Mouse (Mus musculus): Measurements from ENCODE around the gene Erfe. TPM values are rescaled to one million over a fixed set of nuclear protein-coding genes. Genes with fewer than 3 reads are reported as not detected.

Gene Erfe
- under 1 TPM; 0.44 to 0.85 TPM for total RNA-seq (2021)

GRCm38 (mm10) chr1:91366215-91367108 lies at the start of gene Erfe:
TSS of gene Erfe (plus strand) at chr1:91366430.
- intact Hi-C loops (cut with DNase I) = no loop called here
- peak in 1 of 2 experiments; percentile 32 for DNase-seq (ENCODE audit: low spot score in 2 of 2)

- no peak for DNase-seq (ENCODE audit: low spot score in 2 of 2)
These were observed 48.6 kb upstream of the Erfe start for GRCm38 (mm10) chr1:91317656-91318055.

DNA sequence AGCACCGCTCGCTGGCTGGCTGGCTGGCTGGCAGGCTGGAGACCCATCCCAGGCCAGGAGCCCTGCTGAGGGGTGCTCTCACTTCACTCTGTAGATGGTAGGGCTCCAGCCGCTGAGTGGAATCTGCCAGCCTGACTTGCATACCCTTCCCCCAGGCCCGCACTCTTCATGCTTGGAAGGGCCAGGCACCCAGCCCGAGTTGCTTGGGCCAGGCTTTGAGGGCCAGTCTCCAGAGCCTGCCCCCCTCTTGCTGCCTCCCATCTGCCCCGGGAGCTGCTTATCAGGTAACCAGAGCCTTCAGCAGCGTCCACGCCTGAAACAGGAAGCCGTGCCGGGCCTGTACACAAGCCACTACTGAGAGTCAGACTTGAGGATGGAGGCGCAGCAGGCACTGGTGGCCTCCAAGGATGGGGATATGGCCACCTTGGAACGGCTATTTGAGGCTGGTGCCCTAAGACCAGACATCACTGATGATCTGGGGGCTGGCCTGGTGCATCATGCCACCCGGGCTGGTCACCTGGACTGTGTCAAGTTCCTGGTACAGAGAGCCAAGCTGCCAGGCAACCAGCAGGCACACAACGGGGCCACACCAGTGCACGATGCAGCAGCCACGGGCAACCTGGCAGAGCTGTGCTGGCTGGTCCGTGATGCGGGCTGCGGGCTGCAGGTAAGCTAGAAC lies 44.3 kb upstream of the Erfe start, which contains the start of gene Espnl:
TSS of gene Espnl (plus strand) at position 316 of the 679 bp plus-strand sequence.
- intact Hi-C loops (cut with DNase I) = no loop called here
- DNase-seq (ENCODE audit: low spot score in 2 of 2) = no peak

More at GRCm38 (mm10) chr1:91317656-91318055, 48.6 kb upstream of the Erfe start:
- intact Hi-C loops (cut with DNase I) = no loop called here

- intact Hi-C loops (cut with DNase I) = no loop called here
- DNase-seq (ENCODE audit: low spot score in 2 of 2) = no peak
These were observed 41.6 kb upstream of the Erfe start for GRCm38 (mm10) chr1:91324646-91325045.

GRCm38 (mm10) chr1:91325488-91326042 lies 40.7 kb upstream of the Erfe start:
- DNase-seq (ENCODE audit: low spot score in 2 of 2) = no peak
- intact Hi-C loops (cut with DNase I) = no loop called here

DNA sequence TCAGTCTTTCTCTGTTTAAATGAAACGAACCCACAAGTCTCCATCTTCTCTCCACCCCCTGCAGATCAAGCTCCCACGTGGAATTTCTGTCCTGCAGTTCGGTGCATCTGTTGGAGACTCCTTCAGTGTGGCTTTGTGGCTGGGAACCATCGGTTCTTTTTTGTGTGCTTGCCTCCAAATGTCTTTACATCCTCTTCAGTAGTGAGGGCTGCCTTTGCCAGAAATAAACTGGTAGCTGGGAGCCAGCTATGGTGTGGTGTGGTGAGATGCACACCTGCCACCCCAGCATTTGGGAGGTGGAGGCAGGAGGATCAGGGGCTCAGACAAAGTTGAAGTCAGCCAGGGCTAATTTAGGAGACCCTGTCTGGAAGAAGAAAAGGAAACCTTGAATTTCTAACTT lies 34.1 kb upstream of the Erfe start:
- intact Hi-C loops (cut with DNase I) = no loop called here
- peak; percentile 42 to 84 for DNase-seq (ENCODE audit: low spot score in 2 of 2)

- intact Hi-C loops (cut with DNase I) = no loop called here
- DNase-seq (ENCODE audit: low spot score in 2 of 2) = no peak
These were observed 32.6 kb upstream of the Erfe start for GRCm38 (mm10) chr1:91333582-91333981.

GRCm38 (mm10) chr1:91337355-91337754 lies 28.9 kb upstream of the Erfe start:
- intact Hi-C loops (cut with DNase I) = no loop called here
- no peak for DNase-seq (ENCODE audit: low spot score in 2 of 2)

DNA sequence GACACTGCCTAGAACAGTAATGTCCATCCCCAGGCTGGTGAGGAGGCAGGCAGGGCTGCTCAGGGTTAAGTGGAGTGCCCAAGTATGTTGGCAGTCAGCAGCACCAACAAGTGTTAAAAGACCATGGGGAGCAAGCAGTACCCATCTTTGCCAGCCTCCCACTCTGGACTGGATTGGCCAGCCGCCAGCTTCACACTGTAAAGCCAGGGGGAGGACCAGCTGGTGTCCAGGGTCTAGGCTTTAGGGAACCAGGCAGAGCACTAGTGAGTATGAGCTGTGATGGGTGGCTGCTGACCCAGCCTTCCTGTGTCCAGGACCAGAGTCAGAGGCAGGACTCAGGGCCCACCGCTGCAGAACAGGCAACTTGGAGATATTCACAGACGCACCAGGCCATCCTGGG lies 22.2 kb upstream of the Erfe start:
- peak; percentile 27 to 38 for DNase-seq (ENCODE audit: low spot score in 2 of 2)
- intact Hi-C loops (cut with DNase I) = loop anchor here (10.0 kb wide), 1 partner anchor 409 kb away; no protein-coding TSS in a partner anchor

DNA sequence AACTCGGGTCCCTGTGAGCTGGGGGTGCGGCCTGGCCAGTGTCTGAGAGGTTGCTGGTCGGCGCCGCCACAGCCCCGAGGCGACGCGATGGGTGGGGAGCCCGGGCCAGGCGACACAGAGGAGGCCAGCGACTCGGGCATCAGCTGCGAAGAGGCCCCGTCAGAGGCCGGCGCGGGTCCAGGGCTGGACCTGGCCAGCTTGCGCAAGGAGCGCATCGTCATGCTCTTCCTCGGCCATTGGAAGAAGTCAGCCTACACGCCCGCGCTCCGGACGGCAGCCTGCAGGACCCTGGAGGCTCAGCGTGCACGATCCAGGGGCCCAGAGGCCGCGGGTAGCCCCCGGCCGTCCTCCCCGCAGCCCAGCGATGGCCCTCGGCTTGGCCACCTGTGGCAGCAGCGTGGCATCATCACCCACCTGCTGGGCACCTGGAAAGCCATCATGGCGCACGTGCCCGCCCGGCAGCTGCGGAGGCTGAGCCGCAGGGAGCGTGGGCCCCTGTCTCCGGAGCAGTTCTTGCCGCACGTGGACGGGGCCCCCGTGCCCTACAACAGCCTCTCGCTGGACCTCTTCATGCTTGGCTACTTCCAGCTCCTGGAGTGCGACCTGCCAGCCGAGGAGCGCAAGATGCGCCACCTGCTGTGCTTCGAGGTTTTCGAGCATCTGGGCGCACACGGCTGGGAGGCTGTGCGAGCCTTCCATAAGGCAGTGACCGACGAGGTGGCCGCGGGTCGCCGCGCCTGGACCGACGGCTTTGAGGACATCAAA lies 21.1 kb upstream of the Erfe start:
- intact Hi-C loops (cut with DNase I) = loop anchor here (10.0 kb wide), 1 partner anchor 410 kb away; no protein-coding TSS in a partner anchor
- peak in 1 of 2 experiments; percentile 14 for DNase-seq (ENCODE audit: low spot score in 2 of 2)

GRCm38 (mm10) chr1:91346892-91347291 lies 19.3 kb upstream of the Erfe start:
- peak; percentile 31 to 67 for DNase-seq (ENCODE audit: low spot score in 2 of 2)
- intact Hi-C loops (cut with DNase I) = loop anchor here (10.0 kb wide), 1 partner anchor 412 kb away; no protein-coding TSS in a partner anchor

- intact Hi-C loops (cut with DNase I) = no loop called here
- DNase-seq (ENCODE audit: low spot score in 2 of 2) = no peak
These were observed 15.4 kb upstream of the Erfe start, which contains the start of gene Klhl30 for GRCm38 (mm10) chr1:91350841-91351240. TSS of gene Klhl30 (plus strand) at chr1:91351016.

DNA sequence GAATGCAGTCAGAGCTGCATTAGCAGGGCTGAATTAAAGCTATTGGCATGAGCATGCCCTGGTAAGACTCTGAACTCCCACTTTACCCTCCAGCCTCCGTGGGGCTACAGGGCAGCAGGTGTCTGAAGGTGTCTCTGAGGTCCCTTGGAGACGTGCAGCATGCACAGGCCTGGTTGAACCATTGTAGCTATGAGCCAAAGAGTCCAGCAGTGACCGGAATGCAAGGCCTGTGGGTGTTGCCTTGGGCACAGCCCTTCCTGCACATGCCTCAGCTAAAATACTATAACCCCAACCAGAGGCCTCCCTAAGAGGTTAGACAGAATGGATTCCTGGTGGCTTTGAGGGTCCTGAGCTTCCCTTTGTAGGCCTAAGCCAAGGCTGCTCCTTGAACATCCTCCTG lies 15.0 kb upstream of the Erfe start:
- intact Hi-C loops (cut with DNase I) = no loop called here
- no peak for DNase-seq (ENCODE audit: low spot score in 2 of 2)

DNA sequence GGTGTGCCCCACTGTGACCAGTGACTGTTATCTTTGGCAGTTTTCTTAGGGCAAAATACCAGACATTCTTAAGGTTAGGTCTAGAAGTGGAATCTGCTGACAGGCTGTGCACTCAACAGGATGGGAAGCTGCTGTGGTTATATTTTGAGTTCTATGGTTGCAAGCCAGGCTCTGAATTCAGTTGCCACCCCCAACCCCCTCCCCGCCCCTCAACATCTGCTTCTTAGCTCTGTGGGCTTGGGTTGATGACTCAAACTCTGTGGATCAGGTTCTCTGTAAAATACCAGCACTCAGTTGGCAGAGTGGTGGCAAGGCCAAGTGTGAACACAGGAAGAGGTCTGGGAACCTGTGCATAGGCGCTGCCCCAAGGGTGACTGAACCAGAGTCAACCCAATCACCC lies 14.0 kb upstream of the Erfe start:
- intact Hi-C loops (cut with DNase I) = no loop called here
- peak in 1 of 2 experiments; percentile 70 for DNase-seq (ENCODE audit: low spot score in 2 of 2)

- DNase-seq (ENCODE audit: low spot score in 2 of 2) = no peak
- intact Hi-C loops (cut with DNase I) = no loop called here
These were observed 10.1 kb upstream of the Erfe start for GRCm38 (mm10) chr1:91356105-91356504.

- DNase-seq (ENCODE audit: low spot score in 2 of 2) = no peak
- intact Hi-C loops (cut with DNase I) = no loop called here
These were observed 4.1 kb upstream of the Erfe start for GRCm38 (mm10) chr1:91362113-91362512.

- intact Hi-C loops (cut with DNase I) = no loop called here
- DNase-seq (ENCODE audit: low spot score in 2 of 2) = no peak
These were observed 1.2 kb upstream of the Erfe start for GRCm38 (mm10) chr1:91364822-91365644.

- no peak for DNase-seq (ENCODE audit: low spot score in 2 of 2)
- intact Hi-C loops (cut with DNase I) = no loop called here
These were observed 415 bp upstream of the Erfe start for GRCm38 (mm10) chr1:91365816-91366214.

DNA sequence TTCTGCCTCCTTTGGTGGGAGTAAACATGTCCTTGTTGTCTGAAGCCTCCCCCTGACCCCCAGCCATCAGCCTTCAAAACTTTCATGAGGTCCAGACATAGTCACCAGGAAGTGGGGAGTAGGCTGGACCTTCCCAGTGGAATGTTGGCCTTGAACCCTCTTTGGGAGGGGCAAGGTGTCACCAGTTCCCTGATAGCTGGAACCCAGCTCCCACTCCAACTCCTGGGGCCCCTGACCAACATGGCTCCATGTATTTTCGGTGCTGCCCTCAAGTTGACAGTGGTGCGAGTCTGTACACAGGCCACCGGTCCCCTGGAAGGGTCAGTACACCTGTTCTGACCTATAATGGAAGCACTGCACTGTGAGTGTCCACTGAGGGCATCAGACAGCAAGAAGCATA lies 1.1 kb downstream of the Erfe start:
- intact Hi-C loops (cut with DNase I) = no loop called here
- DNase-seq (ENCODE audit: low spot score in 2 of 2) = no peak
